Mouse (Mus musculus) limb, embryonic 14.5 days (tissue): ENCODE results near the gene Ndufb2. TPM values are rescaled to one million over a fixed set of nuclear protein-coding genes. Genes with fewer than 3 reads are reported as not detected.
A peak's percentile ranks its signal among the peaks of the same experiment; 100 is the strongest.

ENCODE experiments used
- ATAC-seq: fragments of 200-750 bp; cut with Nextera tagmentation; 2 replicates; pipeline ENCODE4 v1.8.0; 2017; ENCODE audit warnings: low read depth, moderate number of reproducible peaks, moderate TSS enrichment; ENCODE audit not compliant: low FRiP score
- DNase-seq: peaks from one replicate; pipeline ENCODE4 v3.0.0-alpha.2; 2015; ENCODE audit warnings: low spot score
- H3K27ac ChIP-seq: fragments of 300-500 bp; sonication (generic); replicated peaks from 2 replicates; pipeline ENCODE4 v1.5.1; 2014; ENCODE audit warnings: low read depth, mild to moderate bottlenecking, low read length, moderate library complexity, mixed read lengths
- H3K27me3 ChIP-seq: fragments of 300-500 bp; sonication (generic); 2 replicates; pipeline ENCODE4 v1.6.1; 2014; ENCODE audit warnings: low read length, mixed read lengths; ENCODE audit not compliant: control insufficient read depth, insufficient read depth
- H3K36me3 ChIP-seq: fragments of 300-500 bp; sonication (generic); 2 replicates; pipeline ENCODE4 v1.6.1; 2014; ENCODE audit warnings: mild to moderate bottlenecking, low read length, moderate library complexity, mixed read lengths; ENCODE audit not compliant: control insufficient read depth, insufficient read depth
- H3K4me1 ChIP-seq: fragments of 300-500 bp; sonication (generic); 2 replicates; pipeline ENCODE4 v1.6.1; 2014; ENCODE audit warnings: antibody characterized with exemption, low read length, mixed read lengths; ENCODE audit not compliant: control insufficient read depth, insufficient read depth
- H3K4me2 ChIP-seq: fragments of 300-500 bp; sonication (generic); replicated peaks from 2 replicates; pipeline ENCODE4 v1.6.1; 2014; ENCODE audit warnings: low read depth, mild to moderate bottlenecking, low read length, moderate library complexity; ENCODE audit not compliant: severe bottlenecking
- H3K4me3 ChIP-seq: fragments of 300-500 bp; sonication (generic); replicated peaks from 2 replicates; pipeline ENCODE4 v1.5.1; 2014; ENCODE audit warnings: low read length
- H3K9ac ChIP-seq: fragments of 300-500 bp; sonication (generic); 2 replicates; pipeline ENCODE4 v1.6.1; 2014; ENCODE audit warnings: mild to moderate bottlenecking, low read depth, low read length, moderate library complexity; ENCODE audit not compliant: severe bottlenecking
- H3K9me3 ChIP-seq: fragments of 300-500 bp; sonication (generic); 2 replicates; pipeline ENCODE4 v1.6.1; 2016; ENCODE audit warnings: low read length; ENCODE audit not compliant: control insufficient read depth
- POLR2A ChIP-seq: fragments of 200-500 bp; IDR thresholded peaks from 2 replicates; pipeline ENCODE4 v1.8.0; 2012; ENCODE audit warnings: inconsistent platforms, mild to moderate bottlenecking, moderate library complexity, borderline replicate concordance; ENCODE audit not compliant: insufficient read depth, insufficient read length; ENCODE audit errors: extremely low read depth
- WGBS: fragments of 180-500 bp; shearing (Covaris S2); extraction: QIAGEN DNeasy Blood & Tissue Kit; methylation state at CpG from one replicate; pipeline ENCODE4 v1.1.7; 2014; 5-methylcytosine and 5-hydroxymethylcytosine counted together
- polyA plus RNA-seq, 2 experiments: library from polyadenylated mRNA; depleted of rRNA in 1 of 2; stranded (reverse) in 1 of 2; unstranded in 1 of 2; fragments of >200 nt; fragmentation: Nextera tagmentation in 1 of 2; extraction: Ambion mirVana in 1 of 2; gene quantifications; 2 replicates each; pipeline versions ENCODE4 v1.2.1 to v1.2.3; 2012 to 2014

Ndufb2 gene
- polyA plus RNA-seq, 2 experiments: 148 to 358 TPM

GRCm38 (mm10) chr6:39581087-39581784, 11.1 kb upstream of the Ndufb2 start:
- ATAC-seq (no peak), DNase-seq (no peak)
- Histone ChIP-seq H3K4me1 (no peaks in the 10 kb centered on the region), H3K27me3 (no peaks in the 10 kb centered on the region), H3K27ac (no peak overlapping the region), H3K36me3 (peaks cover 77% of the 10 kb centered on the region), H3K4me2 (no peak overlapping the region), H3K9ac (no peak overlapping the region), H3K4me3 (no peak overlapping the region), H3K9me3 (no peaks in the 10 kb centered on the region)
- no peak for TF ChIP-seq POLR2A
- 78% methylated on average over 7 of the region's 7 CpGs for WGBS

DNA sequence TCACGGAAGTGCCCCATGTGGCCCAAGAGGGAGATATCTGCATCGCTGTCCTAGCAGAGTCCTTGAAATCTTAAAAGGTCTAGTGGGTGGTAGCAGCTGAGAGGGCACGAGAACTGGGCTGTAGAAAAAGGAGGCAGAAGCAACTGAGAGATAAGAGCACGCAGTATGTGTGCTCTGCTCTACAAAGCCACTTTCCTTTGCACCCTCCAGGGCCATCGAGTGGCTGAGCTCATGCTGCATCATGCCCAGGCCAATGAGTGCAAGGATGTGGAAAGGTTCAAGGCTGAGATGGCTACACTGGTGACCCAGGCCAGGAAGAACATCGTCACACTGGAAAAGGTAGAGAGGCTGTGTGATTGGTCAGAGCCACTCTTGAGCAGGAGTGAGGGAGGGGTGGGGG, 6.9 kb upstream of the Ndufb2 start, which contains the start of gene Gm42420:
Gm42420 (plus strand) TSS at position 237 of the 400 bp plus-strand sequence.
- Histone ChIP-seq H3K36me3 (peaks cover 76% of the 10 kb centered on the region), H3K27ac (no peak within 1 kb of the TSS), H3K4me1 (no peaks in the 10 kb centered on the region), H3K4me3 (no peak within 1 kb of the TSS), H3K9me3 (no peaks in the 10 kb centered on the region), H3K9ac (no peak within 1 kb of the TSS), H3K27me3 (no peaks in the 10 kb centered on the region), H3K4me2 (no peak within 1 kb of the TSS)
- no peak for TF ChIP-seq POLR2A
- ATAC-seq (no peak), DNase-seq (no peak)
- WGBS: 93% methylated on average over 6 of the region's 6 CpGs

DNA sequence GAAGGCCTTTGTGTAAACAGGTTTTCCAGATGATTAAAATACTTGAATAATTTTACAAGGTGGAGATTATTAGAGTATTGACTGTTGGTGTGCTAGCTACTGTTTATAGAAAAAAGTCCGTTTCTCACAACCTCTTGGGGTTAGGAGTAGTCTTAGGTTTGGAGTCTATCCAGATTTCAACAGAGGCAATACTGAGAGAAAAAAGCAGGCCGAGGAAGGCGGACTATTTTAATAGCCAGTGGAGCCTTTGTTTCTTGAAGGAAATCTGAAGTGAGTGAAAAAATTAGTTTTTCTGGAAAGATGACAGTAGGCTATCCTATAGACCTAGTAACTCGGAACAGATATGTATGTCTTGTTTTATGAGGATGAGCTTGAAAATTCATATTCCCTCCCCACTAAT, 893 bp upstream of the Ndufb2 start:
- 91% methylated on average over 4 of the region's 4 CpGs for WGBS

GRCm38 (mm10) chr6:39600851-39601250, 8.5 kb downstream of the Ndufb2 start:
- no peak overlapping the region for H3K4me3 ChIP-seq
- ATAC-seq (no peak), DNase-seq (no peak)
- H3K36me3 ChIP-seq: peaks cover 62% of the 10 kb centered on the region
- TF ChIP-seq POLR2A: no peak
- H3K27ac ChIP-seq: no peak overlapping the region
- no peak overlapping the region for H3K9ac ChIP-seq
- no peaks in the 10 kb centered on the region for H3K4me1 ChIP-seq
- 92% methylated on average over 3 of the region's 3 CpGs for WGBS
- no peaks in the 10 kb centered on the region for H3K27me3 ChIP-seq
- no peaks in the 10 kb centered on the region for H3K9me3 ChIP-seq
- no peak overlapping the region for H3K4me2 ChIP-seq

More for the DNA sequence above, 893 bp upstream of the Ndufb2 start:
- no peak for TF ChIP-seq POLR2A
- H3K4me2 ChIP-seq: 0 out of 2 replicates have a peak overlapping the region, but pooled peaks have one; percentile 81
- H3K36me3 ChIP-seq: peaks cover 31% of the 10 kb centered on the region
- H3K9me3 ChIP-seq: no peaks in the 10 kb centered on the region
- H3K27ac ChIP-seq: no peak overlapping the region
- H3K4me1 ChIP-seq: peaks cover 11% of the 10 kb centered on the region; the same call in 1 of the 2 replicates
- no peaks in the 10 kb centered on the region for H3K27me3 ChIP-seq
- H3K4me3 ChIP-seq: peak overlapping the region; percentile 63; the same call in 1 of the 2 replicates
- no peak for ATAC-seq
- DNase-seq: no peak
- H3K9ac ChIP-seq: no peak overlapping the region

DNA sequence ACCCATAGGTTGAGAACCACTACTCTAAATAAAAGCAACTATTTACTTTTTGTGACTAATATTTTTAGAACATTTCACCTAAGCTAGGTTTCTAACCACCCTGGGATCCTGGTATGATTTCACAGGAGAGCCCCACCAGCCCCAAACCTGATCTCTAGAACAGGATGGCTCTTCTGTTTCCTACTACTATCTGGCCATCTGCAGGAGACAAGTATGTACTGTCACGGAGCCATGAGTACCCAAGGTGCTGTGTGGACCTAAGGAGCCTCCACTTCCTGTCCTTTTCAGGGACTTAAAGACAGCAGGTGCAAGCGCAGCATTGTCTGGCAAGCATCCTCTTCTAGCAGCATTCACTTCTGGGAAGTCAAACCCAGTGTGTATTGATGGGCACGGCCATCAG, 9.5 kb downstream of the Ndufb2 start:
- 78% methylated on average over 3 of the region's 3 CpGs for WGBS
- Histone ChIP-seq H3K4me1 (no peaks in the 10 kb centered on the region), H3K9ac (no peak overlapping the region), H3K27ac (no peak overlapping the region), H3K4me2 (no peak overlapping the region), H3K4me3 (no peak overlapping the region), H3K36me3 (peaks cover 61% of the 10 kb centered on the region), H3K9me3 (no peaks in the 10 kb centered on the region), H3K27me3 (no peaks in the 10 kb centered on the region)
- ATAC-seq: no peak
- TF ChIP-seq POLR2A: no peak
- no peak for DNase-seq

DNA sequence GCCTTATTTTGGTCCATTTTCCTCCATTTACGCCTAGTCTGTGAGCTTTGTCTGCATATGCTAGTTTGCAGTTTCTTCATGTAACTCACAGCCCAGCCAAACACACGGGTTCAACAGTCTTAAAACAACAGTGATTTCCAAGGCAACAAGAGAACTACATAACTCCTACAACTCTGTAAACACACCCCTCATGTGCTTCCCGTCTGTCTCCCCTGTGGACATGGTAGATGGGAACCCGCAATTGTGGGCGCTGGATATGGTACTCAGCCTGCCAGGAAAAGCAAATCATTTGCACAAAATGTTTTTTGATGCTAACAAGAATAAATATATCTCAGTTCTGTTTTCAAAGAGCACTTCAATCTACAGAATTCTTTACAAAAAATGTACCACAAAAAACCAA, 12.2 kb downstream of the Ndufb2 start:
- TF ChIP-seq POLR2A: no peak
- Histone ChIP-seq H3K36me3 (peaks cover 39% of the 10 kb centered on the region), H3K4me3 (no peak overlapping the region), H3K27ac (no peak overlapping the region), H3K9me3 (no peaks in the 10 kb centered on the region), H3K4me1 (no peaks in the 10 kb centered on the region), H3K4me2 (no peak overlapping the region), H3K9ac (no peak overlapping the region), H3K27me3 (no peaks in the 10 kb centered on the region)
- ATAC-seq (no peak), DNase-seq (no peak)
- 84% methylated on average over 5 of the region's 5 CpGs for WGBS
